Mouse (Mus musculus) cerebellum, adult (tissue): ENCODE results near the gene Gm20388.

Source experiments
- ATAC-seq: cut with Nextera tagmentation; 2 replicates; pipeline ENCODE4 v1.9.2; 2017; ENCODE audit warnings: mild to moderate bottlenecking, moderate library complexity, mixed read lengths; ENCODE audit not compliant: insufficient number of reproducible peaks, low FRiP score, low TSS enrichment

Gene Gm20388

DNA sequence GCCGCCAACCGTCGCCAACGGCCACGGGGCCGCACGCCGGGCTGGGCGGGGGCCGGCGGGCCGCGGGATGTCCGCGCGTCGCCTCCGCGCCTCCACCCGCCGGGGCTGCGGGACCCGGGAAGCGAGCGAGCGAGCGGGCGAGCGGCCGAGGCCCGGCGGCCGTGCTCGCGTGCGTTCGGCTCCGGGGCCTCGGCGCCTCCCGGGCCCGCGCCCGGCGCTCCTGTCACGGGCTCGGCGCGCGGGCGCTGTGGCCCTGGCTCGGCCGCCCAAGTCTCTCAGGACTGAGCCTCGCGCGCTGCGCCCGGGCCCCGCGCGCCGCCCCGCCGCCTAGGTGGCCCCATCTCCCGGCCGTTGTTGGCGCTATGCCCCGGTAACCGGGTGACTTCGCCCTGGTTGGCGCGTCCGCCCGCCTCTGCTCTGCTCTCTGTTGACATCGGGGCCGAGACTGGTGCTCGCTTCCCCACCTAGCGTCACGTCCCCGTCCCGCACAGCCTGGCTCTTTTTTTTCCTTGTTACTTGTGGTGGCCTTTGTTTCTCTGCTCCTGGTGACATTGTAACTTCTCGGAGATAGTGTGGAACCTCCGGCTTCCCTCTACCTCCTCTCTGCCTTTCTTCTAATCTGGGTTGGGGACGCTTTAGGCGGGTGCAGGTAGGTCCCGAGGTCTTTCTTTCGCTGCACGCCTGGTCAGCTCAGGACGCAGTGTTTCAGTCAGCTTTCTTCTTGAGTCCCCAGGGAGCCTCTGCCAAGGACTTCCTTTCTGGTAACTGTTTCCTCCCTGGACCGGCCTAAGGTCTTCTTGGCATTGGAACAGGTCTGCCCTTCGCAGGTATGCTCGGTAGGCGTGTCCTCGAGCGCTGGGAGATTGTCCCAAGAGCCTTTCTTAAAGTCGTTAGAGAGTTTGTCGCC, 2040.4 kb downstream of the Gm20388 start:
- peak; percentile 10; the same call in 1 of the 2 replicates for ATAC-seq

- ATAC-seq, result no peak
These were observed 2041.0 kb downstream of the Gm20388 start for GRCm38 (mm10) chr8:121951656-121952009.

GRCm38 (mm10) chr8:121952122-121952521, 2041.5 kb downstream of the Gm20388 start:
- no peak for ATAC-seq

GRCm38 (mm10) chr8:121952800-121953199, 2042.2 kb downstream of the Gm20388 start:
- no peak for ATAC-seq

DNA sequence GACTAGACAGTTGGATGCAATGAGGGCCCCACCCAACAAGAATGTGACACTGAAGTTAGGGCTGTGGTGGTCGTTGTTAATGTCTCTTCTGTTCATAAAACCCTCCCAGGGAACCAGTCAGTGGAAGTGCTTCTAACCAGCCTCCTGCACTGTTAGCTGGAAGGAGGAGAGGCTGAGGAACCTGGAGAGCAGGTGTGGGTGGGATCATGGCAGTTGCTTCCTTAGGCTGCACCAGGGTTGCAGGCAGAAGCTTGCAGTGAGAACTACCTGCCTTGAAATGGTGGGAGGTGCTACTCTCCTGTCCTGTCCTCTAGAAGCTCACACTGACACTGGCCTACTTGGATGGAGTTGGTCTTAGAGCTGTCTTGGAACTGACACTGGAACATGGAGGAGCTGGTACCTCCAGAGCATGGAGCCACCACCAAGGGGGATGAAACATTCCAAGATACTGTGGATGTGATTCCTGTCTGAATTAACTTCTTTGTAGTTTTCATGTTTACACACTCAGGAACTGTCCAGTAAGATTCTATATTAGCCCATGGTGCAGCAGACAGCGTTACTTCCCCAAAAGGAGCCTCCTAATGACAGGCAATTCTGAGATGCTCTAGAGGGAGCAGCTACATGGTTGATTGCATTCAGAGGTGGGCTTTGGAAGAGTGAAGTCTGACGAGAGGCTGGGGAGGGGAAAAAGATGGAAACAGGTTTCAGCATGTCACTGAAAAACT, 2043.3 kb downstream of the Gm20388 start:
- ATAC-seq, result no peak

GRCm38 (mm10) chr8:121954981-121955555, 2044.4 kb downstream of the Gm20388 start:
- no peak for ATAC-seq

GRCm38 (mm10) chr8:121955825-121956500, 2045.3 kb downstream of the Gm20388 start:
- no peak for ATAC-seq

DNA sequence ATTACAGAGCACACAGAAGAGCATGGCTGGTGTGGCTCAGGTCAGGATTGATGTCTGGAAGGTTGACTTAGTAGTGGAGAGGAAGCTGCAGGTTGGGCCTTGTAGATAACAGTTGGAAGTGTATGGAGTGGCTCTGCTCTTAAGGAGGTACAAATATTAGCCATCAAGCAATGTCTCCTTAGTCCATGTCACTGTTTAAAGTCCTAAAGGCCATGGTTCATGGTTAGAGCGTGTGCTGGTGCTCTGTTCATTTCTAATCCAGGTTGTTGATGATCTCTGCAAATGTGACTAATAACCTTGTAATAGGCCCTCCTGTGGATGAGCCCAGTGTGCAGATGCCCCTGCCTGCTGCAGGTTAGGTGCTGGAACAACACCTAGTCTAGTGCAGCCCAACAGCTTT, 2047.8 kb downstream of the Gm20388 start:
- ATAC-seq, result no peak

GRCm38 (mm10) chr8:121962892-121963291, 2052.3 kb downstream of the Gm20388 start:
- no peak for ATAC-seq

DNA sequence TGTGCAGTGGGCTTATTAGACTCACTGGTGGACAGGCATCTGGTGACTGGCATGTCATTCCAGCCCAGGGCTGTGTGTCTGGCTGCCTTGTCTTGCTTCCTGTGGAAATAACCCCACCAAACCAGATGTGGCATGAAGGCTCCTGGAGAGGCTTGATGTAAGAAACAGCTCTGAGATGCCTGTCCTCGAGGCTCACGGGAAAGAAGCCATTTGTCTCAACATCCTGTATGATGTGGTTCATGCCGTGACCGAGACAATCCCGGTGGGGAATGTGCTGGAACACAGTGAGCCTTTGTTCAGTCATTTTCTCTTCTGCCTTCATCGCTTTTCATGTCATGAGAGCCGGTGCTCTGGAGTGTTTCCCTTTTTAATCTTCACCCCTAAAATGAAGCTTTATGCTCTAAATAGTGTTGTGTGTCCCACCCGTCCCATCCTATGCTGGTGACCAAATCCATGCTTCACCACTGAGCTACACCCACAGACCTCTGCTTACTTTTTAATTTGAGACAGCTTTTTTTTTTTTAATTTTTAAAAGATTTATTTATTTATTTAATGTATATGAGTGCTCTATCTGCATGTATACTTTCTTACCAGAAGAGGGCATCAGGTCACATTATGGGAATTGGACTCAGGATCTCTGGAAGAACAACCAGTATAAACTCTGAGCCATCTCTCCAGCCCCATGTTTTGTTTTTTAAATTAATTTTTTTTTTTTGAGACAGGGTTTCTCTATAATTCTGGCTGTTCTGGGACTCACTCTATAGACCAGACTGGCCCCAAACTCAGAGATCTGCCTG, 2054.3 kb downstream of the Gm20388 start:
- ATAC-seq, result no peak

GRCm38 (mm10) chr8:121966110-121966509, 2055.5 kb downstream of the Gm20388 start:
- no peak for ATAC-seq

- 0 out of 2 replicates have a peak, but pooled peaks have one; percentile 45 for ATAC-seq
These were observed 2056.2 kb downstream of the Gm20388 start for GRCm38 (mm10) chr8:121966714-121967448.

DNA sequence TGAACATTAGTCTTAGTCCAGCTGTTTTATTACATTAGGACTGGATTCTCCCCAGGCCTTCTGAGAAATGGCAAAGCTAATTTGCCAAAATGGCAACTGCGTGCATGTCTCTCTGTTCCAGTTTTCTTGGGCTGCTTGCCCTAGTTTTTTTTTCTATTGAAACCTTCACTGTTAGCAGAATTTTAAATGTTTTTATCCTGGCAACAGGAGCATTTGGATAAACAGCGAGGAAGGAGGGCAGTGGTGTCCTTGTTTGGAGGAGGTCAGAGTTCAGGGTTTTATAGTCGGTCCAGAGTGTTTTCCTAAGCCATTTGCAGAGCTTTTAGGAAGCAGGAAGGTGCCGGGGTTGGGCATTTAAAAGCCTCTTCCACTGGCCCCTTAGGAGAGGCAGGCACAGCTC, 2057.3 kb downstream of the Gm20388 start:
- no peak for ATAC-seq

DNA sequence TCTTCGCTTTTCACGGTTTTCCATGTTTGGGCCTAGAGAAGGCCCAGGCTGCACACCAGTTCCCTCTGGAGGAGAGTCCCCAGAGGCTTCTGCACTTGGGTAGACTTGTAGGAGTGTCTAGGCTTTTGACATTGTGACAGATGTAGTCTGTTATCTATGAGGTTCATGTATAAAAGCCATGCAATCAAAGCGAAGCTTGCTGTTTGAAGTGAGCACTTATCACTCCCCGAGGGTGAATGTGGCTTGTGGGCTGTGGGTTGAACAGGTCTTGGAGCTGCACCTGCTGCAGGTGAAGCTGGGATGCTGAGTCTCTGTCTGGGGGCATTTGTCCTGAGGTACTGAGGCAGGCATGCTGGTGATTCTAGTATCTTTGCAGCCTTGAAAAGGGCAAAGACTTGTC, 2057.9 kb downstream of the Gm20388 start:
- ATAC-seq, result no peak

- ATAC-seq, result no peak
These were observed 2059.6 kb downstream of the Gm20388 start for GRCm38 (mm10) chr8:121970225-121970624.

- ATAC-seq, result no peak
These were observed 2060.9 kb downstream of the Gm20388 start for GRCm38 (mm10) chr8:121971488-121972058.

DNA sequence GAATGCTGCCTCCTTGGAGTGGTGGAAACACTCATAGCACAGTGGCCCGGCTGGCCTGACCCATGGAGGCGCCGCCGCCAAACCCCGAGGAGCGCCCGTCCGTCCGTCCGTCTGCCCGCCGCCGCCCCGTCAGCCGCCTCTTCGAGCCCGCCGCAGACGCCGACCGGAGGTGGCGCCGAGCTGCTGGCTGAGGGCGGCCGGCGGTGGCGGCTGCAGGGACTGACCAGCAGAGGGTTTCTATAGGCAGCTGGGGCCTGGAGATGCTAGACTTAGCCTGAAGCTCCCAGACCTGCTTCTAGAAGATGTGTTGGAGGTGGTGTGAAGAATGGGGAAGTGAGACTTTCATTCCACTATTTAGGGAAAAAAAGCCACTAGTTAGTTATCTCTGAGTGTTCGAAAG, 2063.3 kb downstream of the Gm20388 start:
- ATAC-seq, result no peak

DNA sequence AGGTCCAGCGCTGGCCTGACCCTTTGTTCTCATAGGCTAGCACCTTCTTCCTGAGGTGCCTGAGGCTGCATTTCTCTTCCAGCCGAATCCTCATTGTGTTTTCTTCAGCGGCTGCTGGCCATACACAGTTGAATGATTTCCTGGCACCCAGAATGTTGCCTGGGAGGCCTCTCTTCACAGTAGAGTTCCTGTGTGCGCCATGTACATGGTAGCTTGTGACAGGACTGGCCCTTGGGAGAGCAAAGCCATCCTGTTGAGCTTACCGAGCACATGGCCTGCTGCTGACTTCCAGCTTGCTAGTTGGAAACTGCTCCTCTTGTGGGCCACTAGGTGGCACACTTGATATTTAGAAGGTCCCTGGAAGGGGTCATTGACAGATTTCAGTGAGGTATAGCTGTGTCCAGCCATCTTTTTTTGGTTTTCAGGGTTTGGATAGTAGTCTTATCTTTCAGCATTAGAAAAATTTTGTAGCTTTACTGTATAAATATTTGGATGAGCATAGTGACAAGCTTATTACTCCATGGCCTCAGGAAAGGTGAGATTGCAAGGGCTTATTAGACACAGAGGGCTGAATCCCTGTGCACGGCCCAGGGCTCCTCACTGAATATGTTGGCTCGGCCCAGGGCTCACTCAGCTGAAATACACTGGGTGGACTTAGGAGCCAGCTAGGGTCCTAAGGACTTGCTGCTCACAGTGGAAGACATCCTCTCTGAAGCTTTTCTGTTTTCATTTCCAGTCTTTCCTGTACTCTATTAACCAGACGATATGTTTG, 2067.4 kb downstream of the Gm20388 start:
- peak; percentile 50; the same call in 1 of the 2 replicates for ATAC-seq
